Mouse (Mus musculus) spleen, adult 2 months (tissue): ENCODE data around the gene Robo2.

ENCODE experiments used
- CTCF ChIP-seq: fragments of 200-500 bp; IDR thresholded peaks from 2 replicates; pipeline ENCODE4 v1.5.1; 2011; ENCODE audit warnings: mild to moderate bottlenecking, inconsistent platforms; ENCODE audit not compliant: insufficient read depth, insufficient read length, insufficient replicate concordance; ENCODE audit errors: extremely low read depth
- POLR2A ChIP-seq: fragments of 200-500 bp; IDR thresholded peaks from 2 replicates; pipeline ENCODE4 v1.6.1; 2011; ENCODE audit warnings: low read depth, low read length, inconsistent platforms

DNA sequence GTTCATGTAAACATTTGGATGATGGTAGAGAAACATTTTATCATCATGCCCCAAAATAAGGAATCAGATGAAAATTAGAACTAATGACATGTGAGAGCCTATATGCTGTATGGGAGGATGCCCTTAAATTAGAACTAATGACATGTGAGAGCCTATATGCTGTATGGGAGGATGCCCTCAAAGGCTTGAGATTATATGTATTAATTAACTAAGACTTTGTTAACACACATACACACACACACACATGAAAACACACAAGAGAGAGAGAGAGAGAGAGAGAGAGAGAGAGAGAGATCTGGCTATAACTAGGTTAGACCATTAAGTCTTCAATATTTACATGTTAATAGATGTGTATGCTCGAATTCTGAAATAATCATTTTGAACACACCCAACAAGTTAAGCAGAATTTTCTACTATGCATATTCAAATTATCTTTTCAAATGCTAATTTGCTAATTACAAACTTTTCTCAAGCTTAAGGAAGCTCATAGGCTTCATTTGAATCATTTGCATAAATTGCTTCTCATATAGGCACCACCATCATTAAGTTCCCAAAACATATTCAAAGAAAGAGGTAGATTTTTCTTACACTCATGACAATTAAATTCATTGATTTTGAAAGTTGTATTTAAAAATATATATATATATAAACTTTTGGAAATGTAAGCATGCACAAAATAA is 211.5 kb downstream of the Robo2 start:
- TF ChIP-seq POLR2A, result no peak
- TF ChIP-seq CTCF, result no peak
